Mouse (Mus musculus) ES-E14 (cell line): Measurements from ENCODE around the gene Nupr1l. TPM values are rescaled to one million over a fixed set of nuclear protein-coding genes. Genes with fewer than 3 reads are reported as not detected.

Experiments used
- DNase-seq: peaks from one replicate; pipeline ENCODE4 v3.0.0-alpha.2; 2013; ENCODE audit warnings: low read depth, low spot score
- H3K27ac ChIP-seq: 2 replicates; pipeline ENCODE4 v1.5.1; 2012; ENCODE audit warnings: low read depth, mild to moderate bottlenecking, low read length, moderate library complexity, mixed read lengths; ENCODE audit not compliant: poor library complexity, insufficient read depth, severe bottlenecking
- H3K36me3 ChIP-seq: 2 replicates; pipeline ENCODE4 v1.6.1; 2012; ENCODE audit warnings: mild to moderate bottlenecking, low read length, moderate library complexity, mixed read lengths; ENCODE audit not compliant: control insufficient read depth, poor library complexity, insufficient read depth, severe bottlenecking
- H3K4me1 ChIP-seq, 2 experiments: fragments of 150-350 bp in 1 of 2; sonication (generic) in 1 of 2; 2 replicates each; pipeline ENCODE4 v1.6.1; 2012; ENCODE audit warnings: low read length in 2 of 2, mild to moderate bottlenecking in 1 of 2, mixed read lengths in 1 of 2; ENCODE audit not compliant: control insufficient read depth in 2 of 2, insufficient read depth in 2 of 2, poor library complexity in 1 of 2
- H3K4me3 ChIP-seq, 2 experiments: fragments of 150-350 bp in 1 of 2; sonication (generic) in 1 of 2; 2 replicates each; pipeline ENCODE4 v1.5.1; 2012; ENCODE audit warnings: low read length in 2 of 2, low read depth in 1 of 2, mild to moderate bottlenecking in 1 of 2, mixed read lengths in 1 of 2; ENCODE audit not compliant: insufficient read depth in 1 of 2, poor library complexity in 1 of 2, severe bottlenecking in 1 of 2
- H3K9ac ChIP-seq: 2 replicates; pipeline ENCODE4 v1.6.1; 2012; ENCODE audit warnings: low read depth, mild to moderate bottlenecking, low read length, mixed read lengths; ENCODE audit not compliant: poor library complexity, insufficient read depth, severe bottlenecking
- H3K9me3 ChIP-seq: fragments of 150-350 bp; sonication (generic); 2 replicates; pipeline ENCODE4 v1.6.1; 2012; ENCODE audit warnings: low read depth, mild to moderate bottlenecking, low read length; ENCODE audit not compliant: control insufficient read depth, insufficient read depth
- CHD2 ChIP-seq: IDR thresholded peaks from 2 replicates; pipeline ENCODE4 v1.6.1; 2014; ENCODE audit warnings: mild to moderate bottlenecking, low read depth, low read length, inconsistent platforms
- HCFC1 ChIP-seq: IDR thresholded peaks from 2 replicates; pipeline ENCODE4 v1.6.1; 2012; ENCODE audit warnings: low read length, inconsistent platforms, borderline replicate concordance; ENCODE audit not compliant: insufficient read depth
- MAFK ChIP-seq: IDR thresholded peaks from 2 replicates; pipeline ENCODE4 v1.6.1; 2014; ENCODE audit warnings: mild to moderate bottlenecking, low read depth, low read length, inconsistent platforms; ENCODE audit not compliant: insufficient read depth
- ZC3H11A ChIP-seq: IDR thresholded peaks from 2 replicates; pipeline ENCODE4 v1.6.1; 2012; ENCODE audit warnings: low read depth, mild to moderate bottlenecking, inconsistent platforms, low read length, borderline replicate concordance
- ZNF384 ChIP-seq: IDR thresholded peaks from 2 replicates; pipeline ENCODE4 v1.6.1; 2012; ENCODE audit warnings: low read depth, low read length, inconsistent platforms
- in situ Hi-C, 2 experiments: fragments of 600-800 bp; cut with MboI; formaldehyde crosslinking; loops; one replicate each; pipeline ENCODE4 v1.15.1; 2025; ENCODE audit warnings: low sequenced_read_pairs in 2 of 2, inconsistent platforms in 1 of 2; ENCODE audit not compliant: unreplicated experiment in 2 of 2
- total RNA-seq: library from RNA; depleted of rRNA; stranded (reverse); fragments of 300-350 nt; gene quantifications from 2 replicates; pipeline ENCODE4 v1.2.3, GENCODE M21; 2012

Nupr1l gene
- total RNA-seq, 1 experiment = 2.9 TPM

- Histone ChIP-seq H3K9ac (no peak overlapping the region), H3K4me3 (no peak overlapping the region)
Measured at GRCm38 (mm10) chr5:129877731-129878455, 30.4 kb upstream of the Nupr1l start.

GRCm38 (mm10) chr5:129878946-129879345, 29.4 kb upstream of the Nupr1l start:
- peaks cover 2% of the 10 kb centered on the region in 2 experiments; a peak in 1 of 4 replicates for H3K4me1 ChIP-seq
- H3K27ac ChIP-seq = no peak overlapping the region
- no peak overlapping the region for H3K4me3 ChIP-seq
- no peak for TF ChIP-seq HCFC1
- no peak for TF ChIP-seq CHD2
- 0 out of 2 replicates have a peak, but pooled peaks have one; percentile 51 for TF ChIP-seq ZNF384
- no peak for TF ChIP-seq ZC3H11A
- no peak overlapping the region for H3K9ac ChIP-seq
- no peak for DNase-seq
- H3K36me3 ChIP-seq = peaks cover 20% of the 10 kb centered on the region
- in situ Hi-C loops = no loop called here
- no peaks in the 10 kb centered on the region for H3K9me3 ChIP-seq

More at GRCm38 (mm10) chr5:129877731-129878455, 30.4 kb upstream of the Nupr1l start:
- Histone ChIP-seq H3K27ac (no peak overlapping the region), H3K9me3 (no peaks in the 10 kb centered on the region), H3K4me1 (peaks cover 2 to 9% of the 10 kb centered on the region in 2 experiments; a peak in 1 of 4 replicates), H3K36me3 (peaks cover 15% of the 10 kb centered on the region)
- TF ChIP-seq HCFC1 = no peak
- TF ChIP-seq MAFK = no peak
- TF ChIP-seq ZNF384 = no peak
- no peak for TF ChIP-seq CHD2
- TF ChIP-seq ZC3H11A = no peak
- in situ Hi-C loops = no loop called here
- DNase-seq = no peak

- Histone ChIP-seq H3K36me3 (peaks cover 27% of the 10 kb centered on the region), H3K9me3 (no peaks in the 10 kb centered on the region), H3K4me3 (no peak overlapping the region), H3K4me1 (peaks cover 0 to 2% of the 10 kb centered on the region in 2 experiments; a peak in 1 of 4 replicates), H3K9ac (no peak overlapping the region), H3K27ac (no peak overlapping the region)
- DNase-seq = no peak
- in situ Hi-C loops = no loop called here
- TF ChIP-seq CHD2 (no peak), MAFK (no peak), ZNF384 (no peak), HCFC1 (no peak), ZC3H11A (no peak)
Measured at GRCm38 (mm10) chr5:129879888-129880287, 28.5 kb upstream of the Nupr1l start.

DNA sequence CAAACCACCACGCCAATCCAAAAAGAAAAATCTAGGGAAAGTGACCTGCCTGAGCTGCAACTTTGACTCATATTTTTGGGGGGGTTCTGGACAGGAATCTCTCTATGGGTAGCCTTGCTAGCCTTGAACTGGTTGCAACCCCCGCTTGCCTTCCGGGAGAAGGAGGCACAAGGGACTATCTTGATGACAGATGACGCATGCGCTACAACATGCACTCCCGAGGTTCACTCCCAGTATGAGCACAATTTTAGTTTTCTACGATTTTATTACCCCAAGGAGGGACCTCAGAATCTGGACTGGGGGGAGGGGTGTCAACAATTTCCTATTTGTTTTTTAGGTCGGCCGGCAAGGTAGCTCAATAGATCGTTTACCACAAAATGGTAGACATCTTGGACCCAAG, 22.1 kb upstream of the Nupr1l start:
- Histone ChIP-seq H3K9me3 (no peaks in the 10 kb centered on the region), H3K9ac (peak overlapping the region; percentile 68; the same call in 1 of the 2 replicates), H3K27ac (no peak overlapping the region), H3K4me1 (peaks cover 3 to 4% of the 10 kb centered on the region in 2 experiments; a peak in 2 of 4 replicates), H3K4me3 (peak overlapping the region; percentile 93 to 97), H3K36me3 (peaks cover 23% of the 10 kb centered on the region)
- in situ Hi-C loops = no loop called here
- no peak for DNase-seq
- TF ChIP-seq CHD2 (no peak), ZNF384 (no peak), MAFK (no peak), HCFC1 (no peak), ZC3H11A (no peak)
